Mouse (Mus musculus) neural tube, embryonic 15.5 days (tissue): ENCODE results near the gene Ugt1a8. TPM values are rescaled to one million over a fixed set of nuclear protein-coding genes. Genes with fewer than 3 reads are reported as not detected.

ENCODE experiments used
- ATAC-seq: fragments of 200-750 bp; cut with Nextera tagmentation; 2 replicates; pipeline ENCODE4 v1.8.0; 2017; ENCODE audit warnings: mild to moderate bottlenecking, moderate TSS enrichment, moderate library complexity; ENCODE audit not compliant: low FRiP score
- H3K27ac ChIP-seq: fragments of 300-500 bp; sonication (generic); replicated peaks from 2 replicates; pipeline ENCODE4 v1.5.1; 2015; ENCODE audit warnings: mild to moderate bottlenecking, inconsistent platforms
- H3K27me3 ChIP-seq: fragments of 300-500 bp; sonication (generic); replicated peaks from 2 replicates; pipeline ENCODE4 v1.6.1; 2015; ENCODE audit warnings: inconsistent platforms
- H3K36me3 ChIP-seq: fragments of 300-500 bp; sonication (generic); 2 replicates; pipeline ENCODE4 v1.6.1; 2015; ENCODE audit warnings: inconsistent platforms
- H3K4me1 ChIP-seq: fragments of 300-500 bp; sonication (generic); 2 replicates; pipeline ENCODE4 v1.6.1; 2015; ENCODE audit warnings: inconsistent platforms
- H3K4me2 ChIP-seq: fragments of 300-500 bp; sonication (generic); 2 replicates; pipeline ENCODE4 v1.6.1; 2015; ENCODE audit warnings: inconsistent platforms, mild to moderate bottlenecking, moderate library complexity
- H3K4me3 ChIP-seq: fragments of 300-500 bp; sonication (generic); replicated peaks from 2 replicates; pipeline ENCODE4 v1.5.1; 2015; ENCODE audit warnings: mild to moderate bottlenecking, inconsistent platforms
- H3K9ac ChIP-seq: fragments of 300-500 bp; sonication (generic); replicated peaks from 2 replicates; pipeline ENCODE4 v1.6.1; 2015; ENCODE audit warnings: mild to moderate bottlenecking, inconsistent platforms
- H3K9me3 ChIP-seq: fragments of 300-500 bp; sonication (generic); replicated peaks from 2 replicates; pipeline ENCODE4 v1.6.1; 2016; ENCODE audit warnings: inconsistent platforms
- WGBS: fragments of 180-500 bp; shearing (Covaris S2); methylation state at CpG from one replicate; pipeline ENCODE4 v1.1.7; 2015; ENCODE audit warnings: mixed read lengths; 5-methylcytosine and 5-hydroxymethylcytosine counted together
- polyA plus RNA-seq: library from polyadenylated mRNA; unstranded; fragments of >200 nt; fragmentation: Nextera tagmentation; extraction: Ambion mirVana; gene quantifications from 2 replicates; pipeline ENCODE4 v1.2.1, GENCODE M21; 2015

Gene Ugt1a8
- polyA plus RNA-seq, 1 experiment from 2014 or later, result not detected

DNA sequence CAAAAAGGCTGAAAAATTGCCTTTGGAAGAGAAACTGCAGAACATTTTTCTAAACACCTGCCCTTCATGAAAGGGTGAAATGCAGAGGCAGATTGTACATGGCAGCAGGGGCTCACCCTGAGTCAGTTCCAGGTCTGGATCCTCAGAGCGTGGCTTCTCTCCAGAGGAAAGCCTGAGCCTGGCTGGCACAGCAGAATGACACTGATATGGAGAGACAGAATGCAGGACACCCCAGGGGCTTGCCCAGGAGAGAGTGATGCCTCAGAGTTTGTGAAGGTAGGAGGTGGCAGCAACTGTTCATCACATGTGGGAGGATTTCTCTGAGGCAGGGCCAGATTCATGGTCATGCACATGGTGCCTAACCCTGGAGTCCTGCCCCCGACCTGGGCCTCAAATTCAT is 112.4 kb downstream of the Ugt1a8 start:
- ATAC-seq, result no peak
- no peaks in the 10 kb centered on the region for H3K36me3 ChIP-seq
- WGBS, result 76% methylated on average over 2 of the region's 2 CpGs

DNA sequence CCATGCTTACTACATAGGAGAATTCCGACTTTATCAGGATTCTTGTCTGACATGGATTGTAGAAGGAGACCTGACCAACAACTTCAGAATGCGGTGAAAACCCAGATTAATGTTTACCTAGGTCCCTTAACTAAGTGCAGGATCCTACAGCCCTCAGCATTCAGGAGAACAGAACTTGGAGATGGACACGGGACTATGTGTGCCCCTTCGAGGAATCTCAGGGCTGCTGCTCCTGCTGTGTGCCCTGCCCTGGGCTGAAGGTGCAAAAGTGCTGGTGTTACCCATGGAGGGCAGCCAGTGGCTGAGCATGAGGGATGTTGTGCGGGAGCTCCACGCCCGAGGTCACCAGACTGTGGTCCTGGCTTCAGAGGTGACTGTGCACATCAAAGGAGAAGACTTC is 112.8 kb downstream of the Ugt1a8 start, which contains the start of gene Ugt1a2:
Ugt1a2 (plus strand) TSS at position 146 of the 400 bp plus-strand sequence.
- Histone ChIP-seq H3K36me3 (no peaks in the 10 kb centered on the region), H3K4me1 (peaks cover 5% of the 10 kb centered on the region), H3K27me3 (no peaks in the 10 kb centered on the region), H3K4me2 (no peak within 1 kb of the TSS), H3K9ac (no peak within 1 kb of the TSS), H3K9me3 (0 out of 2 replicates have a peak, but pooled peaks cover 2% of the 10 kb centered on the region), H3K4me3 (no peak within 1 kb of the TSS), H3K27ac (no peak within 1 kb of the TSS)
- no peak for ATAC-seq
- 82% methylated on average over 7 of the region's 7 CpGs for WGBS

More for the DNA sequence above, 112.4 kb downstream of the Ugt1a8 start:
- no peaks in the 10 kb centered on the region for H3K27me3 ChIP-seq
- peaks cover under 1% of the 10 kb centered on the region for H3K4me1 ChIP-seq
- H3K4me3 ChIP-seq, result no peak overlapping the region
- no peak overlapping the region for H3K4me2 ChIP-seq
- H3K9me3 ChIP-seq, result 0 out of 2 replicates have a peak, but pooled peaks cover 2% of the 10 kb centered on the region
- H3K27ac ChIP-seq, result no peak overlapping the region
- H3K9ac ChIP-seq, result no peak overlapping the region

DNA sequence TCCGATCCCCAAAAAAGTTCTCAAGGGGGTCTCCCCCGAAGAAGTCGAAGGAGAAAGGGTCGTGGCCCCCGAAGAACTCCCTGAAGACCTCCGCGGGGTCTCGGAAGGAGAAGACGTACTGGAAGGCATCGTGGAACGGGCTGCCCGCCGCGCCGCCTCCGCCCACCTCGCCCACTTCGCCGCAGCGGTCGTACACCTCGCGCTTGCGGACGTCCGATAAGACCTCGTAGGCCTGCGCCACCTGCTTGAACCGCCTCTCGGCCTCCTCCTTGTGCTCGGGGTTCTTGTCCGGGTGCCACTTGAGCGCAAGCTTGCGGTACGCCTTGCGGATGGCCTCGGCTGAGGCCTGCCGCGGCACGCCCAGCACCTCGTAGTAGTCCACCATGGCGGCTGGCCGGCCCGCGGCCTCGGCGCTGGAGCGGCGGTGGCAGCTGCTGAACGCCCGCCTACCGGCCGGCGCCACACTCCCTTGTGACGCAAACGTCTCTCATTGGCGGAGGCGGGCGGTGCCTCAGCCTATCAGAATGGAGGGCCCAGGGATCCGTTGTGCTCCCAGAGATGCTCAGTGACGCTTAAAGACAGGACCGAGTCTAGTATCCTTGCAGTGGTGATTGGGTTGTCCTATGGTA is 117.8 kb downstream of the Ugt1a8 start, which contains the start of gene Dnajb3:
Dnajb3 (minus strand) TSS at position 489 of the 629 bp plus-strand sequence.
- ATAC-seq, result peak; percentile 100
- Histone ChIP-seq H3K9ac (peak within 1 kb of the TSS; percentile 71), H3K27me3 (no peaks in the 10 kb centered on the region), H3K4me2 (peak within 1 kb of the TSS; percentile 89), H3K4me3 (peak within 1 kb of the TSS; percentile 51), H3K27ac (peak within 1 kb of the TSS; percentile 76), H3K9me3 (0 out of 2 replicates have a peak, but pooled peaks cover 2% of the 10 kb centered on the region), H3K4me1 (peaks cover 11% of the 10 kb centered on the region), H3K36me3 (no peaks in the 10 kb centered on the region)
- WGBS, result 6% methylated on average over 62 of the region's 62 CpGs

DNA sequence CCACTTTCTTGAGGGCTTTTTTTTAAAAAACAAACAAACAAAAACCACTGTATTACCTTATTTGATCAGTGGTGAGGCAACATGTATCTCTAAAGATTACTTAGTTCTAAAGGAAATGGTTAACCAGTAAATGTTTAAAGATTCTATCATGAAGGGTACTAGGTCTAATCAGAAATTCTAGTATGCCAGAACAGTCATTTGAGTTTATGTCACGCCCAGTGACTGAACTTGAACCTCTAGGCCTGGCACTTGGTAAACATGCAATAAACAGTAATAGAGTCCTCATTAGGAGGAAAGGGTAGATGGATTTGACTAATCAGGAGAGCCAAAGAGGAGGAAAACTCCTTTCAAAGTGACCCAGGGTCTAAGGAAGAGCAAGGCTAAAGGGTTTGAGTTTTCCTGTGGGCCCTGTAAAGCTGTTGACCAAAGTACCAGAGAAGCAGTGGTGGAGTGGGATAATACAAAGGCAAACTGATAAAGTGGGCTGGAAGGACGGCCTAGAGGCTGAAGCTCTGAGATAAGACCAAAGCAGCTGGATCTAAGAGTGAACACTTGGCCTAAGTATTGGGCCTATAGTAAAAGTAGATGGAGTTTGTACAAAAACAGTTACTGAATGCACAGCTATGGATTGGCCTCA is 119.3 kb downstream of the Ugt1a8 start:
- ATAC-seq, result no peak
- peaks cover 9% of the 10 kb centered on the region for H3K9me3 ChIP-seq
- 83% methylated on average over 2 of the region's 2 CpGs for WGBS
- peaks cover 11% of the 10 kb centered on the region for H3K4me1 ChIP-seq
- no peak overlapping the region for H3K4me2 ChIP-seq
- no peak overlapping the region for H3K27ac ChIP-seq
- H3K36me3 ChIP-seq, result no peaks in the 10 kb centered on the region
- no peaks in the 10 kb centered on the region for H3K27me3 ChIP-seq
- H3K4me3 ChIP-seq, result no peak overlapping the region
- no peak overlapping the region for H3K9ac ChIP-seq

DNA sequence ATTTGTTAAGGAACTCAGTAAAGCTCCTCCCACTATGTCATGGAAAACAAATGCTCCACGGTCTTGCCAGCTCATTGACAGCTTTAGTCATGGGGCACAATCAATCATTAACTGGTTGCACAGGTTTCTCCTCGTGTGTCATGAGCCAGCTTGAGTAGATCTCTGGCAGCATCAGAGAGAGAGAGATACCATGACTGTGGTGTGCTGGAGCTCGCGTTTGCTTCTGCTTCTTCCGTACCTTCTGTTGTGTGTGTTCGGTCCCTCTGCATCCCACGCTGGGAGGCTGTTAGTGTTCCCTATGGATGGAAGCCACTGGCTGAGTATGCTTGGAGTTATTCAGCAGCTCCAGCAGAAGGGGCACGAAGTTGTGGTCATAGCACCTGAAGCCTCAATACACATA is 124.2 kb downstream of the Ugt1a8 start, which contains the start of gene Ugt1a1:
Ugt1a1 (plus strand) TSS at position 148 of the 400 bp plus-strand sequence.
- no peak for ATAC-seq
- 70% methylated on average over 8 of the region's 8 CpGs for WGBS
- Histone ChIP-seq H3K4me3 (no peak within 1 kb of the TSS), H3K9me3 (peaks cover 52% of the 10 kb centered on the region), H3K36me3 (no peaks in the 10 kb centered on the region), H3K27me3 (no peaks in the 10 kb centered on the region), H3K4me2 (no peak within 1 kb of the TSS), H3K9ac (no peak within 1 kb of the TSS), H3K27ac (no peak within 1 kb of the TSS), H3K4me1 (no peaks in the 10 kb centered on the region)

DNA sequence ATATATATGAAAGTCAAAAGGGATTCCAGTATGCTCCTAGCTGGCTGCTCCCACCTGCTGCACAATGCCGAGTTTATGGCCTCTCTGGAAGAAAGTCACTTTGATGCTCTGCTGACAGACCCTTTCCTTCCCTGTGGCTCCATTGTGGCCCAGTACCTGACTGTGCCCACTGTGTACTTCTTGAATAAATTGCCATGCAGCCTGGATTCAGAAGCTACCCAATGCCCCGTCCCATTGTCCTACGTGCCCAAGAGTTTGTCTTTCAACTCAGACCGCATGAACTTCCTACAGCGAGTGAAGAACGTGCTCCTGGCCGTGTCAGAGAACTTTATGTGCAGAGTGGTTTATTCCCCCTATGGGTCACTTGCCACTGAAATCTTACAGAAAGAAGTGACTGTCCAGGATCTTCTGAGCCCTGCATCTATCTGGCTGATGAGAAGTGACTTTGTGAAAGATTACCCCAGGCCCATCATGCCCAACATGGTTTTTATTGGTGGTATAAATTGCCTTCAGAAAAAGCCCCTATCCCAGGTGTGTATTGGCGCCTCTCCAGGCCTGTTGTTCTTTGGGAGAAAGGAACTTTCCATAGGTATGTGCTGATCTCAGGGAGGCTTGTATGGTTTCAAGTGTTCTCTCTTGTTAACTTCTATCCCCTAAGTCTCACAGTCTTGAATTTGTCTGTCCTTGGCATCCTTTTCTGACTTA is 124.9 kb downstream of the Ugt1a8 start:
- Histone ChIP-seq H3K4me3 (no peak overlapping the region), H3K9me3 (peaks cover 58% of the 10 kb centered on the region), H3K4me2 (no peak overlapping the region), H3K4me1 (no peaks in the 10 kb centered on the region), H3K9ac (no peak overlapping the region), H3K27me3 (no peaks in the 10 kb centered on the region), H3K36me3 (no peaks in the 10 kb centered on the region), H3K27ac (no peak overlapping the region)
- 0 out of 2 replicates have a peak, but pooled peaks have one; percentile 9 for ATAC-seq
- WGBS, result 63% methylated on average over 8 of the region's 8 CpGs

DNA sequence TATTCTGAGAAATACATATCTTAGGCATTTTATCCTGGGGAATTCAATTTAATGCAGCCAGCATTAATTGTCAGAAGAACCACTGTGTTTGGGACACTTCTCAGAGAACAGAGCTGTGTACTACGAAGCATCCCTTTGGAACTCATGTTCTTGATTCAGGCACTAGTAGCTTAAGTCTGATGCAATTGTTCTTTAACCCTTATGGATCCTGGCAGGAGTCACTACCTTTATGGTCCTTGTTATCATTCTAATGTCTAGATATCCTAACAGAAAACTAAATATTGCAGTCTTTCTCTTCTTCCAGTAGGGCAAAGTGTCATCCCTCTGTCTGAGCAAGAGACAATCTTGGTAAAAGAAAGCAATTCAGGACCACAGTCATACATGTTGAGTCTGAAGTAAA is 125.4 kb downstream of the Ugt1a8 start:
- H3K9ac ChIP-seq, result no peak overlapping the region
- H3K36me3 ChIP-seq, result no peaks in the 10 kb centered on the region
- peaks cover 61% of the 10 kb centered on the region for H3K9me3 ChIP-seq
- H3K4me3 ChIP-seq, result no peak overlapping the region
- no peaks in the 10 kb centered on the region for H3K4me1 ChIP-seq
- WGBS, result 81% methylated on average over 1 of the region's 1 CpGs
- H3K27me3 ChIP-seq, result no peaks in the 10 kb centered on the region
- no peak overlapping the region for H3K27ac ChIP-seq
- ATAC-seq, result no peak
- H3K4me2 ChIP-seq, result no peak overlapping the region

DNA sequence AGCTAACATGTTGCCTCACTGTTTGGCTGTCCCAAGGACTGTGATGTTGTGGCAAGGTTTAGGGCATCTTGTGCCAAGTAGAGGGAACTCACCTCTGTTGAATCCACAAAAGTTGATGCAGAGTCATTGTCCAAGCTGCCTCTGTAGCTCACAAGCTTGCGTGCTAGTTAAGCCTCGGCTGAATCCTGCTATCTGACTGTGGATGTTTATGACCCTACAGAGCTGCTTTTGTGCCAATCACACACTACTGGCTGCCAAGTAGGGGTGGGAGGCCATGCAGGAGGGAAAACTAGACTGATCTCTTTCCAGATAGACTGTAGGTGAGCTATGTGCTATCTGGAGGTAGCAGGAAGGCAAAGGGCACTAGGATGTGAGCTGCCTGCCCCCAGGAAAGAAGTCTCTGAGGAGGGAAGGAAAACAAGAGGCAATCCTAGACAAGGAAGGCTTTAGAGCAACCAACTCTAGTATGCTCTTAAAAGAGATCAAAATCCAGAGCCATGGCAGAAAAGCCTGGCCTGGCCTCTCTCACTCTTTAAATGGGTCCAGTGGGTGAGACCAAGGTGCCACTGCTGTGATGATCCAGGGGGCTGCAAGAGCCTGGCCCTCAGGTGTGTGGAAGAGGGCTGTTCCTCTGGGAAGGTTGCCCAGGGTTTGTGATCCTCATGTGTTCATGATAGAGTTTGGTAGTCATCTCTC is 126.3 kb downstream of the Ugt1a8 start:
- Histone ChIP-seq H3K4me3 (no peak overlapping the region), H3K9ac (no peak overlapping the region), H3K27me3 (no peaks in the 10 kb centered on the region), H3K4me1 (no peaks in the 10 kb centered on the region), H3K4me2 (no peak overlapping the region), H3K9me3 (peaks cover 61% of the 10 kb centered on the region), H3K27ac (no peak overlapping the region), H3K36me3 (no peaks in the 10 kb centered on the region)
- 84% methylated on average over 2 of the region's 2 CpGs for WGBS
- no peak for ATAC-seq

DNA sequence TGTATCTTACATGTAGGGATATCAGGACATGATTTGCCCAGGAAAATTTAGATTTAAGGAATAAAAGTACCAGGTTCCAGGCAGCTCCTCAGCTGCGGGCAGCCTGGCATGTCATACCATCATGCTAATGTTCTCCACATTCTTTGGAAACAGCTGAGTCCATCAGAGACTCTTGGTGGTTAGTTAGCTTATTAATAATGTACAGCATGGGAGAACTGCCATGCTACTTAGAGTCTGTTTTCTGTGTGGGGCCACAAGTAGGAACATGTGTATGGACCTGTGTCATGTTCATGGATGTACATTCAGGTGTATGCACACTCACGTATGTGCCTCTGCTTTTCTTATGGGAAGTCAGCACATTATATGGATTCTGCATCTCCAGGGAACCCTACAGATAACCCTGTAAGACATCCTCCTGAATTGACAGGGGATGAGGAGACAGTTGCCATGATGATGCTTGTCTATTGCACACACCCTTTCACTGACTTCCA is 126.9 kb downstream of the Ugt1a8 start:
- peaks cover 61% of the 10 kb centered on the region for H3K9me3 ChIP-seq
- H3K4me2 ChIP-seq, result no peak overlapping the region
- H3K27me3 ChIP-seq, result no peaks in the 10 kb centered on the region
- WGBS, result 81% methylated on average over 2 of the region's 2 CpGs
- H3K27ac ChIP-seq, result no peak overlapping the region
- H3K36me3 ChIP-seq, result no peaks in the 10 kb centered on the region
- H3K4me1 ChIP-seq, result no peaks in the 10 kb centered on the region
- no peak overlapping the region for H3K9ac ChIP-seq
- H3K4me3 ChIP-seq, result no peak overlapping the region
- ATAC-seq, result no peak

DNA sequence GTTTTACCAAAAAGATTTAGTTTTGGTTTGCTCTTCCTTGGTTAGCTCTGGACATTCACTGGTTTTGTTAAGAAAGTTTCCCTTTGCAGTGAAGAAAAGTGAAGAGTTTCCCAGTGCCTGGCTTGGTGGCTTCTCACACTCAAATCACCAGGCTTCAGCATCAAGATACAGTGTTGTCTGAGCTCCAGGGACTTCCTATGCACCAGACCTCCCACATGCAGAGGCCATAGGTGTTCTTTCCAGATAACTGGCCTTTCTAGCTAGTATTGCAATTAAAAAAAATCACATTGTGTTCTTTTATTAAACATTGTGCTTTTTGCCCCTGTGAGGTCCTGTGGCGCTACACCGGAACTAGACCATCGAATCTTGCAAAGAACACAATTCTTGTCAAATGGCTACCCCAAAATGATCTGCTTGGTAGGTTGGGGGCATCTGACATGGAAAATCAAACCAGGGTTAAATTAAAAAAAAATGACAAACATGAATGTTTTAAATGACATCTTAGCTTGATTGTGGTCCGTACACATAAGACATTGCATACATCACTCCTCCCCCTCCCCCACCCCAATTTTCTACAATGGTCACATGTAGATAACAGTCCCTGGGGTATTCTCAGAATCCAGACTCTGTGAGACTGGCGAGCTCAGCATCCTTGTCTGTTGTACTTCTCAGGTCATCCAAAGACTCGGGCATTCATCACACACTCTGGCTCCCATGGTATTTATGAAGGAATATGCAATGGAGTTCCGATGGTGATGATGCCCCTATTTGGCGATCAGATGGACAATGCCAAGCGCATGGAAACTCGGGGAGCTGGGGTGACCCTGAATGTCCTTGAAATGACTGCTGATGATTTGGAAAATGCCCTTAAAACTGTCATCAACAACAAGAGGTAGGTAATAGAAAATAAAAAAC is 128.1 kb downstream of the Ugt1a8 start:
- no peaks in the 10 kb centered on the region for H3K27me3 ChIP-seq
- 72% methylated on average over 10 of the region's 10 CpGs for WGBS
- peaks cover 61% of the 10 kb centered on the region for H3K9me3 ChIP-seq
- H3K4me3 ChIP-seq, result no peak overlapping the region
- no peak overlapping the region for H3K4me2 ChIP-seq
- H3K4me1 ChIP-seq, result no peaks in the 10 kb centered on the region
- H3K36me3 ChIP-seq, result no peaks in the 10 kb centered on the region
- no peak for ATAC-seq
- H3K27ac ChIP-seq, result no peak overlapping the region
- H3K9ac ChIP-seq, result no peak overlapping the region
